Mouse (Mus musculus) midbrain, embryonic 10.5 days (tissue): ENCODE data around the gene Slc1a1. TPM values are rescaled to one million over a fixed set of nuclear protein-coding genes. Genes with fewer than 3 reads are reported as not detected.

Experiments used
- DNase-seq: peaks from one replicate; pipeline ENCODE4 v3.0.0-alpha.2; 2017; ENCODE audit warnings: low spot score
- H3K27ac ChIP-seq: fragments of 300-500 bp; sonication (generic); replicated peaks from 2 replicates; pipeline ENCODE4 v1.5.1; 2016; ENCODE audit warnings: mild to moderate bottlenecking
- H3K27me3 ChIP-seq: fragments of 300-500 bp; sonication (generic); 2 replicates; pipeline ENCODE4 v1.6.1; 2016; ENCODE audit warnings: low read depth, mild to moderate bottlenecking; ENCODE audit not compliant: poor library complexity, severe bottlenecking
- H3K36me3 ChIP-seq: fragments of 300-500 bp; sonication (generic); 2 replicates; pipeline ENCODE4 v1.6.1; 2016; ENCODE audit warnings: mild to moderate bottlenecking, moderate library complexity
- H3K4me1 ChIP-seq: fragments of 300-500 bp; sonication (generic); 2 replicates; pipeline ENCODE4 v1.6.1; 2016
- H3K4me3 ChIP-seq: fragments of 300-500 bp; sonication (generic); 2 replicates; pipeline ENCODE4 v1.5.1; 2016; ENCODE audit warnings: mild to moderate bottlenecking, moderate library complexity
- H3K9me3 ChIP-seq: fragments of 300-500 bp; sonication (generic); replicated peaks from 2 replicates; pipeline ENCODE4 v1.6.1; 2016; ENCODE audit warnings: mild to moderate bottlenecking
- WGBS: fragments of 180-500 bp; shearing (Covaris S2); methylation state at CpG from one replicate; pipeline ENCODE4 v1.1.7; 2016; 5-methylcytosine and 5-hydroxymethylcytosine counted together
- polyA plus RNA-seq: library from polyadenylated mRNA; unstranded; fragments of >200 nt; fragmentation: Nextera tagmentation; extraction: Ambion mirVana; gene quantifications from 2 replicates; pipeline ENCODE4 v1.2.1, GENCODE M21; 2016

Slc1a1 gene
- polyA plus RNA-seq, 1 experiment from 2014 or later: 0.54 TPM

DNA sequence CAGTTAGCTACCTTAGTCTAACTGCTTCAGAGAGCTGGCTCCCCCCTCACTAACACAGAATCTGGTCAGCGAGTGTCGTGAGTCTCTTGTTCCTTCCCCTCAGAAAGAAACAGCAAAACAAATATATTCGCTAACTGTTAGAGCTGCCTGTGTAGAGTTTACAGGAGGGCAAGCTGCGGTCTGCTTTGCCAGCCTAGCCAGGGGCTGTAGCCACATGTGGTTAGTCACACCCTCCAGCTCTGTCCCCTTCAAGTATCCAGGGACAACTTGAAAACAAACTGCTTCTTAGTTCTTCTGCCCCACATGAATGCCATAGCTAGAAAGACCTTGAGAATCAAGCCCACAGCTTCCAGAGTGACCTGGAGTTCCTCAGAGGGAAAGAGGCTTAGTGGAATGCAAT lies 106.4 kb downstream of the Slc1a1 start:
- peaks cover 3% of the 10 kb centered on the region for H3K4me1 ChIP-seq
- no peak overlapping the region for H3K4me3 ChIP-seq
- H3K27ac ChIP-seq: no peak overlapping the region
- no peaks in the 10 kb centered on the region for H3K36me3 ChIP-seq
- 78% methylated on average over 4 of the region's 4 CpGs for WGBS
- DNase-seq: no peak
- H3K9me3 ChIP-seq: no peaks in the 10 kb centered on the region
- H3K27me3 ChIP-seq: no peaks in the 10 kb centered on the region

DNA sequence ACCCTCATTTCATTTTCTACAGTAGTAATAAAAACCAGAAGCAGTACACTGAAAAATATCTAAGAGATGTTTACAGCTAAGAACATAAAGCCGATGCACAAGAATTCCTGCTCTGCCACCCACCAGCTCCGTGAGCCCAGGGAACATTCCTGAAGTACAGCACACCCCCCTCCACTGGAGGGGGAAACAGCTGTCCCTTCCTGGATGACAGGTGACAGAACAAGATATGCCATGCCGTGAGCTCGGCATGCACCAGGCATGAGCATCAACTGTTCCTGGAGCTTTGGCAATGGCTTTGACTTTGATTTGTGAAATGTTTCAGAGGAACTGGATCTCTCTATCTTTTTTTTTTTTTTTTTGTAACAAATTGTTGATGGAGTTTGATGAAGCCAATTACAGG lies 111.9 kb downstream of the Slc1a1 start:
- Histone ChIP-seq H3K9me3 (no peaks in the 10 kb centered on the region), H3K4me3 (no peak overlapping the region), H3K27ac (no peak overlapping the region), H3K4me1 (no peaks in the 10 kb centered on the region), H3K27me3 (no peaks in the 10 kb centered on the region), H3K36me3 (no peaks in the 10 kb centered on the region)
- no peak for DNase-seq
- 79% methylated on average over 4 of the region's 4 CpGs for WGBS

GRCm38 (mm10) chr19:28947311-28947710 lies 112.5 kb downstream of the Slc1a1 start:
- 79% methylated on average over 2 of the region's 2 CpGs for whole genome bisulfite sequencing
- H3K4me1 ChIP-seq: no peaks in the 10 kb centered on the region

DNA sequence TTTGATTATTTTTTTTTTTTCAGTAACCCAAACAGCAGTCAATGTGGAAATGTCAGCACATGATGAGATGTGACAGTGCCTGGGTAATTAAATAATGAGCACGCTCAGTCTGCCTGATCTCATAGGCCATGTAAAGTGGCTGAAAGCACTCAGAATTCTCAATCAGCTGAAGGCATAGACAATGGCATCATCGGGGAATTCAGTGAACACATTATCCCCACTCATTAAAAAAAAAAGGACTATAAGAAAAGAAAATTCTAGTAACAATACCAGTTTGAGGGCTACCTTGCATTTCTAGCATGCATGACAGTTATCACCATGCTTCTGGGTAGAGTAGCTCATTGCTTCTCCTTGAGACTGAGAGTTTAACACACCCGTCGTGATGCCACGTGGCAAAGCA lies 116.4 kb downstream of the Slc1a1 start:
- WGBS: 82% methylated on average over 5 of the region's 5 CpGs
- H3K36me3 ChIP-seq: no peaks in the 10 kb centered on the region
- DNase-seq: no peak

More at GRCm38 (mm10) chr19:28947311-28947710, 112.5 kb downstream of the Slc1a1 start:
- Histone ChIP-seq H3K9me3 (no peaks in the 10 kb centered on the region), H3K4me3 (no peak overlapping the region), H3K27me3 (no peaks in the 10 kb centered on the region), H3K36me3 (no peaks in the 10 kb centered on the region), H3K27ac (no peak overlapping the region)
- no peak for DNase-seq

DNA sequence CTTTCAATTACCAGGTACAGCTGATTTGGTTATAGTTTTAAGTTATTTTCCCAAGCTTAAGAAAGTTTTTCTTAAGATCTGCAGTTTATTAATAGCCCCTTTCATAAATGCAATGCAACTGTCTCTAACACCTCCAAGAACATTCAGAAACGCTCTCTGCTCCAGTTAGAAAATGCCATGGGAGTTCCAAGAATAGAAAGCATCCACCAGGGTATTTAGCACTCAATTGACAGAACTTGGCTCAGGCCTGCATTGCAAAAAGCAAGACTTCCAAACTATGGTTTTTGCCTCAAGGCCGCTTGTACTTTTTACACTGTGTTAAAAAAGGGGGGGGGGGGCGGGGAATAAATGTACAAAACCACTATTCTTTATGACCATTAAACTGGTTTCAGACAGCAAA lies 128.3 kb downstream of the Slc1a1 start:
- Histone ChIP-seq H3K27me3 (peaks cover 32% of the 10 kb centered on the region), H3K4me3 (peak overlapping the region; percentile 92), H3K27ac (no peak overlapping the region), H3K4me1 (peaks cover 26% of the 10 kb centered on the region), H3K9me3 (no peaks in the 10 kb centered on the region), H3K36me3 (no peaks in the 10 kb centered on the region)
- no peak for DNase-seq
- 60% methylated on average over 3 of the region's 3 CpGs for WGBS

More for the DNA sequence above, 116.4 kb downstream of the Slc1a1 start:
- Histone ChIP-seq H3K4me3 (no peak overlapping the region), H3K4me1 (no peaks in the 10 kb centered on the region), H3K27me3 (no peaks in the 10 kb centered on the region), H3K9me3 (no peaks in the 10 kb centered on the region), H3K27ac (no peak overlapping the region)

- no peaks in the 10 kb centered on the region for H3K36me3 ChIP-seq
- peaks cover 32% of the 10 kb centered on the region for H3K27me3 ChIP-seq
- peak overlapping the region; percentile 88 for H3K27ac ChIP-seq
- no peaks in the 10 kb centered on the region for H3K9me3 ChIP-seq
- 8% methylated on average over 4 of the region's 4 CpGs for WGBS
- H3K4me1 ChIP-seq: peaks cover 27% of the 10 kb centered on the region
- DNase-seq: no peak
- H3K4me3 ChIP-seq: peak overlapping the region; percentile 92
These were observed 128.6 kb downstream of the Slc1a1 start for GRCm38 (mm10) chr19:28963513-28963841.

Other genes with a start within 250 kb of the Slc1a1 start
- gene Glis3, start 155.0 kb upstream of the Slc1a1 start, polyA plus RNA-seq: 4.1 and 4.3 TPM in 2 replicates
- 3.6 and 5.7 TPM in 2 replicates for gene Plpp6, start 128.9 kb downstream of the Slc1a1 start, polyA plus RNA-seq
- 0.33 and 0.34 TPM in 2 replicates for gene 4430402I18Rik, start 132.8 kb downstream of the Slc1a1 start, polyA plus RNA-seq
- gene Cdc37l1, start 155.3 kb downstream of the Slc1a1 start, polyA plus RNA-seq: 33.8 and 43.2 TPM in 2 replicates
- gene Ak3, start 212.9 kb downstream of the Slc1a1 start, polyA plus RNA-seq: 90.1 and 102 TPM in 2 replicates